Comparison of ENCODE assay signal across 11 mouse cellular contexts in the genomic region with DNA sequence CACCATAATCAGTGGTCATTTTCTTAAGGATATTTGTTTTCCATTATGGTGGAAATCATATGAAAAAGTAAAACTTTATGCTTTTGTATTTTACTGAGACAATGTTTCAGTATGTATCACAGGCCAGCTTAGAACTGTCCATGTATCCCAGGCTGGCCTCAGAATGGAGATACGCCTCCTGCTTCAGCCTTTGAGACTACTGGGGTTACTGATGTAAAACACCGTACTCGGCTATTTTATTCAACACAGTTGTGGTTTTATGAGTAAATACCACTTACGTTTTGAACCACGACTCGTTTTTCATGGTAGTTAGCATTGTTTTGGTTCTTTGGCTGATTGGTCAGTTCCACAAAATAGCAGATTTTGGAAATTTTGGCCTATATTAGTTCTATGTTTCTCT. TPM values are rescaled to one million over a fixed set of nuclear protein-coding genes. Genes with fewer than 3 reads are reported as not detected.
DNase-seq lines count a peak whose midpoint lies in the region; ATAC-seq lines count a peak whose summit lies in the region.
"Had no signal": no experiment of that assay in that cellular context is flagged by ENCODE, and none has a peak within 500 bp of the region (broad histone marks: within the 10 kb centered on the region; RNA-seq: fewer than 3 reads in every experiment).

No protein-coding gene starts in this region.

- no peak for ATAC-seq in heart, embryonic 16.5 days (replicated peaks; ENCODE audit: extremely low read depth, insufficient read depth, low FRiP score)
- ATAC-seq in embryonic facial prominence, embryonic 13.5 days (ENCODE audit: insufficient number of reproducible peaks, insufficient read depth, low FRiP score, low TSS enrichment, low read depth), result no peak
- ATAC-seq in liver, embryonic 13.5 days (ENCODE audit: low read depth), result no peak
- no peak for ATAC-seq in inflammation-experienced regulatory T-cells, adult 6 months

- intact Hi-C loops in heart, postnatal 36 days (cut with DNase I), result loop anchor here (2.0 kb wide), 1 partner anchor 15 kb away; no protein-coding TSS in a partner anchor

- peak overlapping the region; percentile 72 for H3K4me2 ChIP-seq in heart, embryonic 16.5 days (ENCODE audit: low read depth, low read length)
- H3K4me2 ChIP-seq in embryonic facial prominence, embryonic 13.5 days, result peak overlapping the region; percentile 71
- H3K4me2 ChIP-seq in liver, embryonic 13.5 days, result peak overlapping the region; percentile 70

- H3K27ac ChIP-seq in heart, embryonic 16.5 days (ENCODE audit: low read length), result no peak overlapping the region
- no peak overlapping the region for H3K27ac ChIP-seq in embryonic facial prominence, embryonic 13.5 days
- no peak overlapping the region for H3K27ac ChIP-seq in liver, embryonic 13.5 days

- H3K9ac ChIP-seq in heart, embryonic 16.5 days (ENCODE audit: low read length), result no peak overlapping the region
- no peak overlapping the region for H3K9ac ChIP-seq in embryonic facial prominence, embryonic 13.5 days
- peak overlapping the region; percentile 94 for H3K9ac ChIP-seq in liver, embryonic 13.5 days

- no peaks in the 10 kb centered on the region for H3K36me3 ChIP-seq in heart, embryonic 16.5 days (ENCODE audit: control insufficient read depth, insufficient read depth)
- no peaks in the 10 kb centered on the region for H3K36me3 ChIP-seq in embryonic facial prominence, embryonic 13.5 days
- H3K36me3 ChIP-seq in liver, embryonic 13.5 days, result no peaks in the 10 kb centered on the region

- DNase-seq in heart, postnatal 36 days, result no peak
- peak; percentile 64 for DNase-seq in A20 (ENCODE audit: low read depth, low spot score)
- DNase-seq in liver, embryonic 13.5 days, result no peak
- no peak for DNase-seq in frontal cortex, postnatal 10 days (ENCODE audit: low spot score in 2 of 2)
- DNase-seq in left cerebral cortex, adult 9 months (ENCODE audit: low spot score in 2 of 2), result no peak
- DNase-seq: thymus, postnatal 25 days had no signal

- no peaks in the 10 kb centered on the region for H3K27me3 ChIP-seq in heart, embryonic 16.5 days (ENCODE audit: control insufficient read depth, insufficient read depth, low read length)
- H3K27me3 ChIP-seq in embryonic facial prominence, embryonic 13.5 days, result no peaks in the 10 kb centered on the region
- no peaks in the 10 kb centered on the region for H3K27me3 ChIP-seq in liver, embryonic 13.5 days

- peak overlapping the region; percentile 97; the same call in 1 of the 2 replicates for H3K4me3 ChIP-seq in heart, embryonic 16.5 days (ENCODE audit: low read length)
- H3K4me3 ChIP-seq in embryonic facial prominence, embryonic 13.5 days, result peak overlapping the region; percentile 79; the same call in 1 of the 2 replicates
- peak overlapping the region; percentile 91 for H3K4me3 ChIP-seq in liver, embryonic 13.5 days (replicated peaks)

- no peaks in the 10 kb centered on the region for H3K9me3 ChIP-seq in heart, embryonic 16.5 days (replicated peaks; ENCODE audit: control insufficient read depth, low read length)
- no peaks in the 10 kb centered on the region for H3K9me3 ChIP-seq in embryonic facial prominence, embryonic 13.5 days
- H3K9me3 ChIP-seq in liver, embryonic 13.5 days (replicated peaks), result no peaks in the 10 kb centered on the region

- WGBS in heart, embryonic 16.5 days, result 84% methylated on average over 6 of the region's 6 CpGs
- 67% methylated on average over 6 of the region's 6 CpGs for WGBS in embryonic facial prominence, embryonic 13.5 days
- WGBS in liver, embryonic 13.5 days (ENCODE audit: insufficient replicate concordance), result 55% methylated on average over 6 of the region's 6 CpGs

- H3K4me1 ChIP-seq in heart, embryonic 16.5 days (ENCODE audit: control insufficient read depth, insufficient read depth, low read length), result peaks cover 22% of the 10 kb centered on the region
- peaks cover 32% of the 10 kb centered on the region for H3K4me1 ChIP-seq in embryonic facial prominence, embryonic 13.5 days
- H3K4me1 ChIP-seq in liver, embryonic 13.5 days (replicated peaks), result peaks cover 60% of the 10 kb centered on the region

RNA-seq across cellular contexts. Expression of a gene that starts 3.0 kb away (rescaled TPM):
- 3.7 and 4.3 TPM in 2 replicates for polyA plus RNA-seq in heart, embryonic 16.5 days (2015; fragmentation: Nextera tagmentation; extraction: Ambion mirVana)
- total RNA-seq in heart, postnatal 36 days (2021), result 10 to 100 TPM; 20.1 to 20.7 TPM
- 9.6 and 10.1 TPM in 2 replicates for polyA plus RNA-seq in embryonic facial prominence, embryonic 13.5 days (2015; fragmentation: Nextera tagmentation; extraction: Ambion mirVana)
- polyA plus RNA-seq in liver, embryonic 13.5 days (2015; fragmentation: Nextera tagmentation; extraction: Ambion mirVana), result 3.3 and 3.8 TPM in 2 replicates
- polyA plus RNA-seq in inflammation-experienced regulatory T-cells, adult 6 months (2017; shearing (Covaris generic)), result 10 to 100 TPM; 35.1 to 41.7 (median 37.1) TPM

RNA-seq across cellular contexts. Expression of a gene that starts 50.0 kb away (rescaled TPM):
- 12.8 and 14.8 TPM in 2 replicates for polyA plus RNA-seq in heart, embryonic 16.5 days (2015; fragmentation: Nextera tagmentation; extraction: Ambion mirVana)
- total RNA-seq in heart, postnatal 36 days (2021), result 10 to 100 TPM; 10.5 to 11.8 TPM
- 18.1 and 18.8 TPM in 2 replicates for polyA plus RNA-seq in embryonic facial prominence, embryonic 13.5 days (2015; fragmentation: Nextera tagmentation; extraction: Ambion mirVana)
- polyA plus RNA-seq in liver, embryonic 13.5 days (2015; fragmentation: Nextera tagmentation; extraction: Ambion mirVana), result 12.9 and 13.2 TPM in 2 replicates
- polyA plus RNA-seq in inflammation-experienced regulatory T-cells, adult 6 months (2017; shearing (Covaris generic)), result 10 to 100 TPM in 2 of 3 experiments, 1 to 10 TPM in 1; 9.3 to 15.6 (median 12.3) TPM

RNA-seq across cellular contexts. Expression of a gene that starts 55.9 kb away (rescaled TPM):
- 0.13 and 0.16 TPM in 2 replicates for polyA plus RNA-seq in heart, embryonic 16.5 days (2015; fragmentation: Nextera tagmentation; extraction: Ambion mirVana)
- not detected for total RNA-seq in heart, postnatal 36 days (2021)
- not detected in 2 replicates for polyA plus RNA-seq in embryonic facial prominence, embryonic 13.5 days (2015; fragmentation: Nextera tagmentation; extraction: Ambion mirVana)
- not detected in 2 replicates for polyA plus RNA-seq in liver, embryonic 13.5 days (2015; fragmentation: Nextera tagmentation; extraction: Ambion mirVana)
- not detected for polyA plus RNA-seq in inflammation-experienced regulatory T-cells, adult 6 months (2017; shearing (Covaris generic))
- polyA plus RNA-seq: gonadal fat pad, adult 2 months; limb, embryonic 11.5 days had no signal
